Mouse (Mus musculus): ENCODE measurements around the gene Trappc12.
A peak's percentile ranks its signal among the peaks of the same experiment; 100 is the strongest.

- TF ChIP-seq EP300 (IDR thresholded peaks at IDR 0.05) (no peak), CTCF (IDR thresholded peaks at IDR 0.05) (0 out of 2 replicates have a peak, but pooled peaks have one; percentile 17)
These were observed 76.1 kb downstream of the Trappc12 start for GRCm38 (mm10) chr12:28674038-28674720.

All from lung, postnatal 0 days (tissue).